Mouse (Mus musculus) forebrain, embryonic 13.5 days (tissue): ENCODE measurements around the gene Hist1h4j. TPM values are rescaled to one million over a fixed set of nuclear protein-coding genes. Genes with fewer than 3 reads are reported as not detected.
"Not testable (repeated sequence)": the region's sequence is repeated elsewhere in the genome, so short reads cannot be mapped to it uniquely, and the experiment has no call there.

Source experiments
- ATAC-seq: fragments of 200-750 bp; cut with Nextera tagmentation; 2 replicates; pipeline ENCODE4 v1.8.0; 2017
- H3K27ac ChIP-seq: fragments of 300-500 bp; sonication (generic); 2 replicates; pipeline ENCODE4 v1.5.1; 2015; ENCODE audit warnings: inconsistent platforms, mild to moderate bottlenecking, moderate library complexity
- H3K27me3 ChIP-seq: fragments of 300-500 bp; sonication (generic); 2 replicates; pipeline ENCODE4 v1.6.1; 2015; ENCODE audit warnings: mild to moderate bottlenecking, inconsistent platforms
- H3K36me3 ChIP-seq: fragments of 300-500 bp; sonication (generic); 2 replicates; pipeline ENCODE4 v1.6.1; 2015; ENCODE audit warnings: mild to moderate bottlenecking, inconsistent platforms; ENCODE audit not compliant: poor library complexity, severe bottlenecking
- H3K4me1 ChIP-seq: fragments of 300-500 bp; sonication (generic); 2 replicates; pipeline ENCODE4 v1.6.1; 2015; ENCODE audit warnings: inconsistent platforms
- H3K4me2 ChIP-seq: fragments of 300-500 bp; sonication (generic); 2 replicates; pipeline ENCODE4 v1.6.1; 2015; ENCODE audit warnings: inconsistent platforms, mild to moderate bottlenecking, moderate library complexity
- H3K4me3 ChIP-seq: fragments of 300-500 bp; sonication (generic); 2 replicates; pipeline ENCODE4 v1.5.1; 2015; ENCODE audit warnings: mild to moderate bottlenecking, inconsistent platforms
- H3K9ac ChIP-seq: fragments of 300-500 bp; sonication (generic); 2 replicates; pipeline ENCODE4 v1.6.1; 2015; ENCODE audit warnings: mild to moderate bottlenecking, inconsistent platforms
- H3K9me3 ChIP-seq: fragments of 300-500 bp; sonication (generic); replicated peaks from 2 replicates; pipeline ENCODE4 v1.6.1; 2016; ENCODE audit warnings: inconsistent platforms
- WGBS: fragments of 180-500 bp; shearing (Covaris S2); methylation state at CpG from one replicate; pipeline ENCODE4 v1.1.7; 2015; 5-methylcytosine and 5-hydroxymethylcytosine counted together
- polyA plus RNA-seq: library from polyadenylated mRNA; unstranded; fragments of >200 nt; fragmentation: Nextera tagmentation; extraction: Ambion mirVana; gene quantifications from 2 replicates; pipeline ENCODE4 v1.2.1, GENCODE M21; 2015

Hist1h4j gene
- polyA plus RNA-seq, 1 experiment from 2014 or later = 1.9 TPM

- Histone ChIP-seq H3K4me1 (peaks cover 12% of the 10 kb centered on the region), H3K27me3 (no peaks in the 10 kb centered on the region), H3K4me3 (peak overlapping the region; percentile 54), H3K36me3 (no peaks in the 10 kb centered on the region), H3K9ac (peak overlapping the region; percentile 79), H3K4me2 (peak overlapping the region; percentile 70), H3K9me3 (no peaks in the 10 kb centered on the region), H3K27ac (peak overlapping the region; percentile 99)
- 0% methylated on average over 21 of the region's 21 CpGs for WGBS
- ATAC-seq = peak; percentile 79
Observed at GRCm38 (mm10) chr13:21734010-21734905, 606 bp upstream of the Hist1h4j start.

DNA sequence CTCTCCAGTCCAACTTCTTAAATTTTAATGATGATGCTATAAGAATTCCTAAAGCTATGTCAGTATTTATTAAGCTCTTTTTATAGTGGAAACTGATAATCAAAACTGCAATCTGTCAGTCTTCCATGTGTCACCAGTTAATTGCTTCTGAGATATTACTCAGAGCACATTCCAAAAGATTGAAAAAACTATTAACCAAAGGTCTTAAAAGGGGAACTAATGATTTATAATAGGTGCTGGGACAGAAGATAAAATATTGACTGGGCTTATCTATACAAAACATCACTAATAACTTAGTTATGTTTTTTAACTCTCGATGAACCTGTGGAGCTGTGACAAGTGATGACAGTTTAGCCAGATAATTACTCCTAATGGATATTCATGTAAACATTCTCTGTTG lies 10.1 kb downstream of the Hist1h4j start:
- WGBS = 90% methylated on average over 1 of the region's 1 CpGs
- Histone ChIP-seq H3K27ac (no peak overlapping the region), H3K4me1 (peaks cover 21% of the 10 kb centered on the region), H3K27me3 (no peaks in the 10 kb centered on the region), H3K9ac (no peak overlapping the region), H3K9me3 (no peaks in the 10 kb centered on the region), H3K4me2 (no peak overlapping the region), H3K36me3 (no peaks in the 10 kb centered on the region), H3K4me3 (no peak overlapping the region)
- ATAC-seq = no peak

- Histone ChIP-seq H3K4me2 (peak overlapping the region; percentile 84), H3K9ac (peak overlapping the region; percentile 82), H3K36me3 (no peaks in the 10 kb centered on the region), H3K4me1 (peaks cover 35% of the 10 kb centered on the region), H3K27ac (peak overlapping the region; percentile 95), H3K4me3 (peak overlapping the region; percentile 62), H3K27me3 (no peaks in the 10 kb centered on the region), H3K9me3 (no peaks in the 10 kb centered on the region)
- 3% methylated on average over 5 of the region's 5 CpGs for WGBS
- ATAC-seq = no peak
Observed at GRCm38 (mm10) chr13:21749387-21750158, 14.7 kb downstream of the Hist1h4j start.

DNA sequence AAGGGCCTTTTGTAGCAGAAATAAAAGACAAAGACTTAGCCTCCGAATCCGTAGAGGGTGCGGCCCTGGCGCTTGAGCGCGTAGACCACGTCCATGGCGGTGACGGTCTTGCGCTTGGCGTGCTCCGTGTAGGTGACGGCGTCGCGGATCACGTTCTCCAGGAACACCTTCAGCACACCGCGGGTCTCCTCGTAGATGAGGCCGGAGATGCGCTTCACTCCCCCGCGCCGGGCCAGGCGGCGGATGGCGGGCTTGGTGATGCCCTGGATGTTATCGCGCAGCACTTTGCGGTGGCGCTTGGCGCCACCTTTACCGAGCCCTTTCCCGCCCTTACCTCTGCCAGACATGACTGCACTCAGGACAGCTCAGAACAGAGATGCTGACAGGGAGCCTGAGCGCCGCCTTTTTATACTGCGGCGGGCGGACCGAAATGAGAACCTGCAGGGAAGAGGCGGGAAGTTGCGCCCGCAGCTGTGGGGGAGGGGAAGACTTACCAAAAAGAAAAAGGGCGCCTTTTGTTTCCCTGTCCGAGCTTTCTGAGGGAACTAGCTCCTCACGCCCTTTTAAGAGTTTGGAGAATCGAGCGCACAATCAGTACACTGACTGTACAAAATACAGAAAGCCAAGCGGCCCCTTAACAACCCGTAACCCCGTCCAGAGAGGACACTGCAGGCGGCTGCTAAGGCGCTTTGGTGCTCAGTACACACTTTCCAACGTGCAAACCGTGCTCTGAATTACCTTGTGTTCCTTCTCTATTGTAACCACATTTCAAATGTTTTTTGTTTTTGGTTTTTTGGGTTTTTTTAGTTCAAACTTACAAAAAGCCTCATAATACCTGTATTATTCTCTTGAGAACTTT lies 15.5 kb downstream of the Hist1h4j start, which contains the start of gene Hist1h4k:
Hist1h4k (minus strand) TSS at position 347 of the 859 bp plus-strand sequence.
- Histone ChIP-seq H3K4me1 (peaks cover 40% of the 10 kb centered on the region), H3K4me3 (peak within 1 kb of the TSS; percentile 62), H3K4me2 (peak within 1 kb of the TSS; percentile 84), H3K27ac (peak within 1 kb of the TSS; percentile 96), H3K9ac (peak within 1 kb of the TSS; percentile 82)
- H3K27me3 ChIP-seq, H3K36me3 ChIP-seq, H3K9me3 ChIP-seq: not testable (repeated sequence)
- WGBS = under 1% methylated on average over 41 of the region's 56 CpGs
- ATAC-seq = peak; percentile 86

DNA sequence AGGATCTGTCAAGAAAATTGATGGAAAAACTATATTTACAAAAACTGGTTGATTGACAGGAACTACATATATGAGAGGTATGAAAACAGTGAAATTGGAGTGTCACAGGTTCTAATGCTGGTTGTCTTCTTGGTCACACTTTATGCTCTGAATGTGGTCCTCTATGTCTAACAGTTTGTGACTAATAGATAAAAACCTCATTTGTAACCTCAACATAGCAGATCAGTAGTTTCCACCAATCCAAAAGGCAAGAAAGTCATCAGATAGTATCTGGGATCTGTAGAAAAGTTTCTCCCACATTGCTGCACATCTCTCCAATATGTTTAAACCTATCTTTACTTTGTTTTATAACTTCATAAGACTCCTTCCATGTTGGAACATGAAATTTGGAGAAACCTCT lies 16.6 kb downstream of the Hist1h4j start:
- ATAC-seq = no peak
- Histone ChIP-seq H3K4me2 (no peak overlapping the region), H3K9me3 (no peaks in the 10 kb centered on the region), H3K4me3 (no peak overlapping the region), H3K4me1 (peaks cover 43% of the 10 kb centered on the region), H3K9ac (no peak overlapping the region), H3K27me3 (no peaks in the 10 kb centered on the region), H3K36me3 (no peaks in the 10 kb centered on the region), H3K27ac (peak overlapping the region; percentile 96)

- Histone ChIP-seq H3K27me3 (no peaks in the 10 kb centered on the region), H3K36me3 (no peaks in the 10 kb centered on the region), H3K9me3 (no peaks in the 10 kb centered on the region), H3K9ac (peak overlapping the region; percentile 26; the same call in 1 of the 2 replicates), H3K4me2 (peak overlapping the region; percentile 74; the same call in 1 of the 2 replicates), H3K4me3 (peak overlapping the region; percentile 47; the same call in 1 of the 2 replicates), H3K27ac (peak overlapping the region; percentile 96), H3K4me1 (peaks cover 43% of the 10 kb centered on the region)
- WGBS = 72% methylated on average over 3 of the region's 3 CpGs
- ATAC-seq = no peak
Observed at GRCm38 (mm10) chr13:21751827-21752226, 17.0 kb downstream of the Hist1h4j start.

GRCm38 (mm10) chr13:21752356-21752755 lies 17.5 kb downstream of the Hist1h4j start:
- H3K4me2 ChIP-seq = peak overlapping the region; percentile 74
- H3K36me3 ChIP-seq = no peaks in the 10 kb centered on the region
- H3K27ac ChIP-seq = peak overlapping the region; percentile 96
- no peak for ATAC-seq
- 49% methylated on average over 3 of the region's 3 CpGs for WGBS
- H3K4me3 ChIP-seq = peak overlapping the region; percentile 47; the same call in 1 of the 2 replicates
- peaks cover 40% of the 10 kb centered on the region for H3K4me1 ChIP-seq
- H3K27me3 ChIP-seq = no peaks in the 10 kb centered on the region
- H3K9ac ChIP-seq = peak overlapping the region; percentile 26; the same call in 1 of the 2 replicates
- no peaks in the 10 kb centered on the region for H3K9me3 ChIP-seq

DNA sequence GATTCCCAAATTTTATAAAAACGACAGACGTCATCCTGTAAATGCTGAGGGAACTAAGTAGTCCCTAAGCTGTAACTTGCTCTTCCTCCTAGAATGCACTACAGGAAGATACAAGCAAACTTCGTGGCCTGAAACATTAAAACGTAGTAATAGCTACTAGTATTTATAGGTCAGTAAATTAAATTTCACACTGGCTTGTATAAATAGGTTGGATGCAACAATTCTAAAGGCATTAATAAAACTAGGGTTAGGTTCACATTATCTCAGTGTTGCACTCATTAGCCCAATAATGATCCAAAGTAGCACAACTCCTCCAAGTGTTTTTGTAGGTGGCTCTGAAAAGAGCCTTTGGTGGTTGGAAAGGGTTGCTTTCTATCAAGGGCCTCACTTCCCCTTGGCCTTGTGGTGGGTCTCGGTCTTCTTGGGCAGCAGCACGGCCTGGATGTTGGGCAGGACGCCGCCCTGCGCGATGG lies 18.2 kb downstream of the Hist1h4j start:
- Histone ChIP-seq H3K9ac (peak overlapping the region; percentile 80), H3K27ac (peak overlapping the region; percentile 96), H3K36me3 (no peaks in the 10 kb centered on the region), H3K27me3 (no peaks in the 10 kb centered on the region), H3K4me3 (peak overlapping the region; percentile 47), H3K4me2 (peak overlapping the region; percentile 74), H3K4me1 (peaks cover 36% of the 10 kb centered on the region), H3K9me3 (no peaks in the 10 kb centered on the region)
- WGBS = 1% methylated on average over 10 of the region's 10 CpGs
- ATAC-seq = no peak

GRCm38 (mm10) chr13:21753524-21754285 lies 18.8 kb downstream of the Hist1h4j start, which contains the start of the genes Hist1h2ak and Hist1h2bn:
TSS of gene Hist1h2ak (minus strand) at chr13:21753827.
TSS of gene Hist1h2bn (plus strand) at chr13:21754123.
- peak; percentile 95 for ATAC-seq
- not testable (repeated sequence) for H3K36me3 ChIP-seq, H3K9me3 ChIP-seq, H3K27me3 ChIP-seq
- under 1% methylated on average over 45 of the region's 50 CpGs for WGBS
- Histone ChIP-seq H3K27ac (peak within 1 kb of the TSS; percentile 96), H3K4me3 (peak within 1 kb of the TSS; percentile 47), H3K4me2 (peak within 1 kb of the TSS; percentile 74), H3K9ac (peak within 1 kb of the TSS; percentile 80), H3K4me1 (peaks cover 32% of the 10 kb centered on the region)

DNA sequence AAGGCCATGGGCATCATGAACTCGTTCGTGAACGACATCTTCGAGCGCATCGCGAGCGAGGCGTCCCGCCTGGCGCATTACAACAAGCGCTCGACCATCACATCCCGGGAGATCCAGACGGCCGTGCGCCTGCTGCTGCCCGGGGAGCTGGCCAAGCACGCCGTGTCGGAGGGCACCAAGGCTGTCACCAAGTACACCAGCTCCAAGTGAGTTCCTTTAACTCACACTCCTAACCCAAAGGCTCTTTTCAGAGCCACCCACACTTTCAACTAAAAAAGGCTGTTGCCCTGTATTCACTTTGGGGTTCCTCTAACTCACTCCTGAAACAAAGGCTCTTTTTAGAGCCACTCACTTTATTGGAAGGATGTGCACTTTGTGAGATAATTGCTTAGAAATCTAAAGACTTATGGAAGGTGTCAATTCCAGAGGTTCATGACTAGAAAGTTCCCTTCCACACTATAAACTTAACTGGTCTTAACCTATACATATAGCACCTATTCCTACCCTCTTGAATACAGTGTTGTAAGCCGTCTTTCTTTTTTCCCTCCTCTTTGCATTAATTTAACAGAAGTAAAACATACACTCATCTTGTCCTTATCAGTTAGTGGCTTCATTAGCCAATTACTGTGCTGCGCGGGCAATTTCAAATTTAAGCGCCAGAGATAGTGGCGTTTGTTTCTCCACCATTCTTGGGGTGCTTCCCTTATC lies 19.6 kb downstream of the Hist1h4j start:
- WGBS = under 1% methylated on average over 25 of the region's 26 CpGs
- peak overlapping the region; percentile 96 for H3K27ac ChIP-seq
- peak; percentile 1; the same call in 1 of the 2 replicates for ATAC-seq
- peaks cover 25% of the 10 kb centered on the region for H3K4me1 ChIP-seq
- H3K4me3 ChIP-seq = peak overlapping the region; percentile 47
- H3K4me2 ChIP-seq = peak overlapping the region; percentile 74
- H3K36me3 ChIP-seq, H3K27me3 ChIP-seq, H3K9me3 ChIP-seq: not testable (repeated sequence)
- H3K9ac ChIP-seq = peak overlapping the region; percentile 66
